Mouse (Mus musculus): ENCODE measurements around the gene Mag.
A peak's percentile ranks its signal among the peaks of the same experiment; 100 is the strongest.
"Not testable (repeated sequence)": the region's sequence is repeated elsewhere in the genome, so short reads cannot be mapped to it uniquely, and the experiment has no call there.

Gene Mag

GRCm38 (mm10) chr7:30940070-30940469 is 25.4 kb upstream of the Mag start:
- not testable (repeated sequence) for DNase-seq (ENCODE audit: low read depth, low spot score)

GRCm38 (mm10) chr7:30935422-30936099 is 20.9 kb upstream of the Mag start:
- DNase-seq (ENCODE audit: low read depth, low spot score): not testable (repeated sequence)

GRCm38 (mm10) chr7:30924581-30924980 is 9.9 kb upstream of the Mag start, which contains the start of gene Hamp2:
Gene Hamp2, minus strand, starts transcription at chr7:30924681.
- DNase-seq (ENCODE audit: low read depth, low spot score): not testable (repeated sequence)

- no peak for DNase-seq (ENCODE audit: low read depth, low spot score)
Measured at GRCm38 (mm10) chr7:30924071-30924470, 9.4 kb upstream of the Mag start.

GRCm38 (mm10) chr7:30922490-30922889 is 7.8 kb upstream of the Mag start:
- not testable (repeated sequence) for DNase-seq (ENCODE audit: low read depth, low spot score)

GRCm38 (mm10) chr7:30920217-30920616 is 5.5 kb upstream of the Mag start:
- peak; percentile 11 for DNase-seq (ENCODE audit: low read depth, low spot score)

GRCm38 (mm10) chr7:30917219-30917618 is 2.5 kb upstream of the Mag start:
- DNase-seq (ENCODE audit: low read depth, low spot score): no peak

GRCm38 (mm10) chr7:30916713-30917112 is 2.0 kb upstream of the Mag start:
- DNase-seq (ENCODE audit: low read depth, low spot score): no peak

- no peak for DNase-seq (ENCODE audit: low read depth, low spot score)
Measured at GRCm38 (mm10) chr7:30909773-30910172, 4.9 kb downstream of the Mag start.

- DNase-seq (ENCODE audit: low read depth, low spot score): no peak
Measured at GRCm38 (mm10) chr7:30908992-30909431, 5.7 kb downstream of the Mag start.

- DNase-seq (ENCODE audit: low read depth, low spot score): no peak
Measured at GRCm38 (mm10) chr7:30908277-30908991, 6.2 kb downstream of the Mag start.

- DNase-seq (ENCODE audit: low read depth, low spot score): no peak
Measured at GRCm38 (mm10) chr7:30904042-30904441, 10.6 kb downstream of the Mag start.

GRCm38 (mm10) chr7:30895217-30895616 is 19.5 kb downstream of the Mag start:
- DNase-seq (ENCODE audit: low read depth, low spot score): no peak

GRCm38 (mm10) chr7:30892515-30892914 is 22.2 kb downstream of the Mag start:
- DNase-seq (ENCODE audit: low read depth, low spot score): no peak

- no peak for DNase-seq (ENCODE audit: low read depth, low spot score)
Measured at GRCm38 (mm10) chr7:30891746-30892145, 22.9 kb downstream of the Mag start.

- no peak for DNase-seq (ENCODE audit: low read depth, low spot score)
Measured at GRCm38 (mm10) chr7:30890681-30891080, 24.0 kb downstream of the Mag start.

- no peak for DNase-seq (ENCODE audit: low read depth, low spot score)
Measured at GRCm38 (mm10) chr7:30888786-30889185, 25.9 kb downstream of the Mag start.

- no peak for DNase-seq (ENCODE audit: low read depth, low spot score)
Measured at GRCm38 (mm10) chr7:30887568-30888188, 27.0 kb downstream of the Mag start.

GRCm38 (mm10) chr7:30886852-30887251 is 27.8 kb downstream of the Mag start:
- DNase-seq (ENCODE audit: low read depth, low spot score): no peak

- DNase-seq (ENCODE audit: low read depth, low spot score): no peak
Measured at GRCm38 (mm10) chr7:30884047-30884446, 30.6 kb downstream of the Mag start.

- DNase-seq (ENCODE audit: low read depth, low spot score): no peak
Measured at GRCm38 (mm10) chr7:30881367-30881766, 33.3 kb downstream of the Mag start.

- no peak for DNase-seq (ENCODE audit: low read depth, low spot score)
Measured at GRCm38 (mm10) chr7:30880176-30880575, 34.5 kb downstream of the Mag start, which contains the start of gene Cd22. Gene Cd22, minus strand, starts transcription at chr7:30880342.

Measured in c-Kit-negative CD71-positive TER-119-positive erythroid progenitor cells, embryonic 14.5 days (primary cell).